Mouse (Mus musculus): Measurements from ENCODE around the gene Jam2.

Gene Jam2

DNA sequence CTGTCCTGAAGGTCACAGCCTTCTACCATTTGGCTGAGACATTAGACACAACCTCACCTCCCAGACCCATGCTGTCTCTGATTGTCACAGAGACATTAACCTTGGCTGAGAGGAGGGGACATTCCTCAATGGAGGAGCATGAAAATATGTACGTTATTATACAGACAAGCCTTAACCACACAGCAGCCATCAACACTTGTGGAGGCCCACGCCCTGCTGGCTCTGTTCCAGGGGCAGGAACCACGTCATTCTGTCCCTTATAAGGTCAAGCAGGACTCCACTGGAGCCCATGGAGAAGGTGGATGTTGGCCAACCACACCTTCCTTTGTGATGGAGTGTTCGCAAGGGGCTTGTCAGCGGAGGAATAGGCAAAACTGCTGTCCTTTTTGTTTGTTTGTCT is 5.8 kb downstream of the Jam2 start:
- DNase-seq (ENCODE audit: low read depth, low spot score) = no peak

DNA sequence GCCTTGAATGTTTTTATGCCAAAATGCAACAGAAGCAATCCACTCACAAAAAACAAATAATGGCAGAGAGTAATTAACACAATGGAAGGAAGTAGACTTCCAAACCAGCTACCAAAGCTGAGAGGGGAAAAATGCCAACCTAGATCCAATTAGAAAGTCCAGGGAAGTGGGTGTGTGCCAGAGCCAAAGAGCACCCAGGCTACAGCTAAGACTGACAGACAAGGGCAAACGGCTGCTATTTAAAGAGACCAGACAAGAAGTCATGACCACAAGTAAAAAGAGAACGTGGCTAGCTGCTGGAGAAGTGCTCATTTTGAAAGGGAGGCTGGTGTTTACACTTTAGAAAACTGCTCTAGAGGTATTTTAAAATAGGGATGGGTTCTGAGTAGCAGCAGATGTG is 9.4 kb downstream of the Jam2 start:
- no peak for DNase-seq (ENCODE audit: low read depth, low spot score)

DNA sequence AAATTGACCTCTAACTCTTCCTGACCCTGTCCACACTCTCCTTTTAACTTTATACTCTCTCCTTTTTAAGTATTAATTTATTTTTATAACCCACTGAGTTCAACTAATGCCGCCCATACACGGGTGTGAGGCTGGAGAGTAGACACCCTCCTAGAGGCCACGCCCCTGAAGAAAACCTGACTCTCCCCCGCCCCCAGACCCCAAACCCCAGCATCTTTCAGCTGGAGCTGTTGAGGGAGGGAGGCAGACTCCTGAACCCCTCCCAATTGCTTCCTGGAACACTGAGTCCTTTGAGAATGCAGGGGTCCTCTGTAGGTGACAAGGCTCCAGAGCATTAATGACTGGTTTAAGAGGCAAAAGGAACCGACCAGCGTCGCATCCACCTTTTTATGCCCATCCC is 11.0 kb downstream of the Jam2 start:
- no peak for DNase-seq (ENCODE audit: low read depth, low spot score)

DNA sequence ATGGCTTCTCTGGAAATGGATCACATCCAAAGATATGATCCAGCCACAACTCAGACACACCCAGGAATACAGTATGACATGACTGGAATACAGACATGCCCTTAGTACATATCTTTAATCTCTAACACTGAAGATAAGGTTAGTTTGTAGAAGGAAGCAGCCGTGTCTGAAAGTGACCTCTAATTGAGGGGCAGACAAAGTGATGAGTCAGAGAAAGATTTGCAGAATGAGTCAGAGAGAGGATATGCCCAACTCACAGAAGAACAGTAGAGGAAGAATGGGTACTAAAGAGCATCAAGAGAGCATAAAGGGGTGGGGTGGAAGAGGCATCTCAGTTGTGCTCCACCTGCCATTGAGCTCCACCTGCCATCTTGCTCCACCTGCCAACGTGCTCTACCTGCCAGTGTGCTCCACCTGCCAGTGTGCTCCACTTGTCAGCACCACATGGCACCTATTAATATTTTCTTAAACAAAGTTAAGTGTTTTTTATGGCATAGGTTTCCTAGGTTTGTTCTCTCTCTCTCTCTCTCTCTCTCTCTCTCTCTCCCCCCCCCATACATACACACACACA is 16.8 kb downstream of the Jam2 start:
- DNase-seq (ENCODE audit: low read depth, low spot score) = no peak

DNA sequence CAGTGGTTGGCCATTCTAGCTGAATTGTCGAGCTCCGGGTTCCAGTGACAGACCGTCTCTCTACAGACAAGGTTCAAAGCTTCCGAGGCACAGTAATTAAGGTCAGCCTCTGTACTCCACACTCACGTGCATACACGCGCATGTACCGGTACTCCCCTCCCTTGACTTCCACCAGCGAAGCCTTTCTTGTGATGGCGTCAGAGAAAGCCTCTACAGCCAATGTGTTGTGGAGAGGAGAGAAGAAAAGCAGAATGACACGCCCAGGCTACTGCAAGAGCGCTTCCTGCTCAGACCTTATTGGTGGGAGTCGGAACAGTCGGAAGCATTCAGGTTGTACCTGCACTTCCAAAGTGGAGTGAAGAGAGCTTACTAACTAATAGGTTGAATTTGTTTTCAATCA is 19.5 kb downstream of the Jam2 start:
- no peak for DNase-seq (ENCODE audit: low read depth, low spot score)

DNA sequence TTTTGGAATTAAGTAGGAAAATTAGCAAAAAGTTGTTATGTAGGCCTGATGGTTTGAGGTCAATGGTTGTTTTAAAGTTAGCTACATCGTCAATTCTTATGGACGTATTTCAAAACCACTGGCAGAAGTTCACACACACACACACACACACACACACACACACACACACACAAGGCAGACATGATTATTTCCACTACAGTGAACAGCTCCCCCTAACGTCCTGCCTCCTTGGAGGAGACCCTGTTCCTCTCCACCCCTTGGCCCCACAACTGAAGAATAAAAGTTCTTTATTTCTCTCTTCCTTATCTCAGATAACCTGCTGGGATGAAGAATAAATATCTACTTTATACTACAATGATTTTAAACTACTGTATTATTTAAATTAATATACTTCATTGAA is 21.4 kb downstream of the Jam2 start:
- DNase-seq (ENCODE audit: low read depth, low spot score) = no peak

DNA sequence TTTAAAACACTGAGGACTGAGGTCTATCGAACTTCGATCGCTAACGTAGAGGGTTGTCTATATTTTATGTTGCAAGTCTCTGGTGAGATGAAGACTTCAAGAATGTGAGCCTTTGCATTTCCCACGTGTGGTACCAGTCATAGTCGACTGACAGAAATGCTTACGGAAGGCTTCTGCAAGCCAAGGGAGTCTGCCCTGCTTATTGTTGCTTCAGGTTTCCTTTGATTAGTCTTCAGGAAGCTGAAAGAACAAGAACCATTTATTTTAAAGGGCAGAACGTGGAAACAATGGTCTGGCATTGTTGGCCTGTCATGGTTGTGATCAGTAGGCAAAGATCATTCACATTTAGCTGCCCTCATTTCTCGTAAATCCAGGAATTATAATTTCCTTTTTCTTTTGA is 22.8 kb downstream of the Jam2 start:
- DNase-seq (ENCODE audit: low read depth, low spot score) = no peak

DNA sequence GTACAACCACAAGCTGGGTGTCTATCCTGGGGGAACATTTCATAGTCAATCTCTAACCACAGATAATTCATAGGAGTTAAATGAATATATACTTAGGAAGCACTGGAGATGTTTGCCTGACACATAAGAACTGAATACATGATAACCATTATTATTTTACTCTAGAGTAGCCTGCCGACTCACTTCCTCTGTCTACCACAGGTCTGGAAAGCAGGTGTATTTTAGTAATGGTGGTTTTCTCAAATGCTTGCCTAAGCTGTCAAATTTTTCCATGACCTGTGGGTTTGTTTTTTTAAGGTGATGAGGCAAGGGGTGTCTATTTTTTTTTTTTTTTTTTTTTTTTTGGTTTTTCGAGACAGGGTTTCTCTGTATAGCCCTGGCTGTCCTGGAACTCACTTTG is 26.1 kb downstream of the Jam2 start:
- DNase-seq (ENCODE audit: low read depth, low spot score) = peak; percentile 20

DNA sequence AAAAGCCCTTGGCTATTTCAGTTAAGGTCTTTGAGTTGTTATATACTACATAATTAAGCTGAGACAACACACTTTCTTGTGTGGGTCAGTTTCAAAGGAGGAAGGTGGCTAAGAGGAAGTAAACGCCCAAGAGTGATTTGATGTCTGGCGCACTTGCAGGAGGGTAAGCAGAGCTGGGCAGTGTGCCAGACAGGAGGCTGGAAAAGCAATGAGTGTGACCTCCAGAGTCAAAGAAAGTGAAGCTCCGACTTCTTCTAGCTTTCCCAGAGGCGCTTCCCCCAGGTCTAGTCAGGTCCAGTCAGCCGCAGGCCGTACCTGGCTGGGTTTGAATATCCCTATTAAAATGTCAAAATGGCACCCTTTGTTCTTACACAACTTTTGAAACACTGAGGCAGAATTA is 28.3 kb downstream of the Jam2 start:
- no peak for DNase-seq (ENCODE audit: low read depth, low spot score)

DNA sequence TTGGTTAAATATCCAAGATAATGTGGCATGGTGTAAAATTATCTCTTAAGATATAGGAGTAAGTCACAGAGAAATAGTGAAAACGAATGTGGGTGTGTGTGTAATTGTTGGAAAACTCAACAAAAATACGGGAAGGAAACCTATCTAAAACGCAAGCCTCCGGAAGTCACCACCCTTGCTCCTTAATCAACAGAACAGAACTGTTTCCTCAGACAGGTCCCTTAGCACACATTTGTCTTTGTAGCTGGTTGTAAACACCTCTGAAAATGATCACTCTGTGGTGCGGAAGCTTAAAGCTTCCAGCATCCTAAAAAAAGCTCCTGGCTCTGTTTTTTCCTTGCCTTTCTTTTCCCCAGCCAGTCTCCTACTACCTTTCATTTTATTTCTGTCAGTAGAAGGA is 30.9 kb downstream of the Jam2 start:
- no peak for DNase-seq (ENCODE audit: low read depth, low spot score)

DNA sequence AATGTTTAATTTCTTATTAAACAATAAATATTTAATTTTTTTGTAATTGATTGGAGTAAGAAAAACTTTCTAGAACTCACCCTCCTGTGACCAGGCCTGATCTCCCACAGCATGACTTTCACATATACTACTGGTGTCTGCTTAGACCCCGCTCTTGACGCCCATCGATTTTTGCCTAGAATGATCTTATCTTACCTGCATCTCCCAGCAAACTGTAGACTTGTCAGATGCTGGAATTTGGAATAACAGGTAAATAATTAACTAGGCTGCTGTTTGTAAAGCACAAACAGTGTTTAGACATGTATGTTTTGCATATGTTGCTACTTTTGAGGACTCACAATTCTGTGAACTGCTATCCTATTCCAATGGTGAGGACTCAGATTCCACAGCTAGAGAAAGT is 32.3 kb downstream of the Jam2 start:
- DNase-seq (ENCODE audit: low read depth, low spot score) = no peak

DNA sequence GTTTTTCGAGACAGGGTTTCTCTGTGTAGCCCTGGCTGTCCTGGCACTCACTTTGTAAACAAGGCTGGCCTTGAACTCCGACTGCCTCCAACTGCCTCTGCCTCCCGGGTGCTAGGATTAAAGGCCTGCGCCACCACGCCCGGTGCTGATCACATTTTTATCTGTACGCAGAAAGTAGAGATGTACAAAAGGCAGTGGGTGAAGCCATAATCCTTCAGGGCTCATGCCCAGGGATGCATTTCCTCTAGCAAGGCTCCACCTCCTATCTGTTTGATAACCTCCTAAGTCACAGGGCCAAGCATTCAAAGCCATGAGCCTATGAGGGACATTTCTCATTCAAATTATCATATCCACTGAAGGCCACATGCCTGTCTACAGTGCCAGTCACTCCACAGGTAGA is 34.0 kb downstream of the Jam2 start:
- DNase-seq (ENCODE audit: low read depth, low spot score) = no peak

DNA sequence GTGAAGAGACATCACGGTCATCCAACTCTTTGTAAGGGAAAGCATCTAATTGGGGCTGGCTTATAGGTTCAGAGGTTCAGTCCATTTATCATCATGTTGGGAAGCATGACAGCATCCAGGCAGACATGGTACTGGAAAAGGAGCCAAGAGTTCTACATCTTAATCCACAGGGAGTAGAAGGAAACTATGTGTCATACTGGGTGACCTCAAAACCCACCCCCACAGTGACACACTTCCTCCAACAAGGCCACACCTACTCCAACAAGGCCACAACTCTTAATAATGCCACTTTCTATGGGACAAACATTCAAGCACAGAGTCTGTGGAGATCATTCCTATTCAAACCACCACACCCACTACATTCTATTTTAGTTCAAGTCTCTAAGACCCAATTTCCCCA is 36.3 kb downstream of the Jam2 start:
- no peak for DNase-seq (ENCODE audit: low read depth, low spot score)

DNA sequence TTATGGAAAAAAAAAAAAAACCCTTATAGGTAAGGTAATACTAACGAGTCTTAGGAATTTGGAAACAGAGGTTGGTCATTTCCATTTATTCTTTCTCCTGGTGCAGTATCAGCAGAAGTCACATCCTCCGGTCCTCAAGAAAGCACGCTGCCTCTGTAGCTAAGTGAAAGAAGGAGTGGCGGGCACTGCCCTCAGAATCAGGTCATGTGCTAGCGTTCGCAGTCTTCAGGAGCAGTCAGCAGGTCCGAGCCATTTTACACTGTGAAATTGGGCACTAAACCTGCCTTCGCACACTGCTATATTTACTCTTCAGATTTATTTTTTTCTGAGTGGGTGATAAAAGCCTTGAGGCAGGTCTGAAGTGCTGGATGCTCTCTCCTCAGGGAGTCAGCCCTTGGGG is 39.9 kb downstream of the Jam2 start:
- no peak for DNase-seq (ENCODE audit: low read depth, low spot score)

DNA sequence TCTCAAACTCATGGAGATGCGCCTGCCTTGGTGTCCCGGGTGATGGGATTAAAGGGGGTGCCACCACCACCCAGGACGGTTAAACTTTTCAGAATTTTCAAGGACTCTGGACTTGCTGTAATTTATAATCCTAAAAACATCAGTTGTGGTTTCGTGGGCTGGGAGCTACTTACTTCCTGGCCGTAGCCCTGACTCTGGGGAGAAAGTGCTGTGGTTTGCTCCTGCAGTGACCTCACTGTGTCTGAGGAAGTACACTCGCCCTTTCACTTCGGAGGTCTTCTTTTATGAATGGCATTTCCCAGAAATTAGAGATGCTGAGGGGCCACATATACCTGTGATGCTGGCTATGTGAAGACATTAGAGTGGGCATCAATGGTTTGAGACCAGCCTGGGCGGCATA is 40.6 kb downstream of the Jam2 start:
- DNase-seq (ENCODE audit: low read depth, low spot score) = no peak

DNA sequence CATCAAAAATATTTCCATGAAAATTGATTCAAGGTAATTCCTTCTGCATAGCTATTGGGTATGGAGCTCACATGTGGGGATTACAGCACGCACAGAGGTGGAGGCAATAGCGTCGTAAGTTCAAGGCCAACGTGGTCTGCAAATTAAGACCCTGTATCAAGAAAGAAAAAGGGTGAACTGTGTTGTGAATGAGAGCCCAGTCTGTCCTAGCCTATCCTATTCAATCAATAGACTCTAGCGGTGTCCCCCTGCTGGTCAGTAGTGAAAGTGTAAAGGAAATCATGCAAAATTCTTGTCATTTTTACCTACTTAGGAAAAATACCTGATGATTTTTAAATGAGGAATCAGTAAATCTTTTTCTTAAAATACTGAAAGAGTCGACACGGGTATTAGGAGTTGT is 43.5 kb downstream of the Jam2 start:
- peak; percentile 32 for DNase-seq (ENCODE audit: low read depth, low spot score)

DNA sequence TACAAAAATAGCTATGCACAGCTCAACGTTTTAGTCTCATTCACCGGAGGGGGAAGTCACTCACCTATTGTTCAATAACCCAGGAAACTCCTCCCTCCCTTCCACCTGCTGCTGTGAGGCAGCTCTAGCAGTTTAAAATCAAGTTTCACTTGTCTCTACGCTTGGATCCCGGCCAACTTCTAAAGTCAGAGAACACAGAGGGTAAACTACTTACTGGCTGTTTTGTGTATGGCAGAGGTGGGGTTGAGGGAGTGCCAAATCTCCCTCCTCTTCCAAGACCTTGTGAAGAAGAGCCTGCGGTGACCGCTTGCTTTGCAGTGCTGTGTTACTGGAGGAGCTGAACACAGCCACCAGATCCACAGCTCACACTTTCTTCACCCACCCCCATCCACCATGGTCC is 51.1 kb downstream of the Jam2 start:
- DNase-seq (ENCODE audit: low read depth, low spot score) = peak; percentile 56

DNA sequence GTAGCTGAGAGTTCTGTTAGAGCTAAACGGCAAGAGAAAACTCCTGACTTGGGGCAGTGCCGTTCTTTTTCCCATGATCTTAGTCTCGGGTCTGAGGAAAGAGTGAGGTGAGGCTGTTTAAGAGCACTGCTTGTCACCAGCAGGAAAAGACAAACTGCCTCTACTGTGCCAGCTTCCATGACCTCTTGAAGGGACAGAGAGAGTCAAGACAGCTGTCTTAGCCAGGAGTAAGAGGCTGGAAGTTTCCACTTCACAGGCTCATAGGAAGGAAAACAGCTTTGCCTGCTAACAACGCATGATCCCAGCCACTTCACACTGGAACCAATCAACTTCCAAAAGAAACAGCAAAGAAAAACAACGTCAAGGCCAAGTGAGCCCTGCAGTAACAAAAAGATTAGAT is 57.8 kb downstream of the Jam2 start:
- no peak for DNase-seq (ENCODE audit: low read depth, low spot score)

DNA sequence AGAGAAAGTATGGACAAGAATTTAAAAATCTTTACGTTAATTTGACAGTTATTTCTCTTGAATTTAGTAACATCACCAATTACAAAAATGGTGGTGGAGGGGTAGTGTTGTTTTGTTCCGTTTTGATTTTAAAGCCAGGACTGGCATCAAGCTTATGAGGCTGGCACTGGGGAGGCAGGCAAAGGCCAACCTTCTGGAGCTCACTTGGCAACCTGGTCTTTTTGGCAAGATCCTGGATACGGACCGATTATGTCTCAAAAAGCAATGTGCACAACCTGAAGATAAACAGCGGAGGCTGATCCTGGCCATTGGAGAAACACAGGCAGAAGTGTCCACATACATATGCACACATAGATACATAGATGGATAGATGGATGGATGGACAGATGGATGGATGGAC is 58.8 kb downstream of the Jam2 start:
- DNase-seq (ENCODE audit: low read depth, low spot score) = no peak

DNA sequence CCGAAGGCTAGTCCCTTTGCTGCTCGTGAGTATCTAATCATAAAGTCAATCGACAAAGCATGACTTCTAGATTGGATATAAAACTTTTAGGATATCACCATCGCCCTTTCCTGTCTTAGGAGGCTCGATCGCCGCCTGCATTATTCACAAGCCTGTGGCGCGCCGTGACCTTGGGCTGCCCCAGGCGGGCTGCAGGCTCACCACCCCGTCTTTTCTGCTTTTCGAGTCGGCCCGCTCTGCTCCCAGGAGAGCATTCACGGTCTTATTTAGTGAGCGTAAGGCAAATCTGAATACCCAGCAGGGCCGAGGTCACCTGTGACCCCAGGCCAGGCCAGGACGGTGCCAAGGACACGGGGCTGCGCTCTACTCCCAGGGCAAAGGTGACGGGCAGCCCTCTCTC is 60.4 kb downstream of the Jam2 start:
- no peak for DNase-seq (ENCODE audit: low read depth, low spot score)

DNA sequence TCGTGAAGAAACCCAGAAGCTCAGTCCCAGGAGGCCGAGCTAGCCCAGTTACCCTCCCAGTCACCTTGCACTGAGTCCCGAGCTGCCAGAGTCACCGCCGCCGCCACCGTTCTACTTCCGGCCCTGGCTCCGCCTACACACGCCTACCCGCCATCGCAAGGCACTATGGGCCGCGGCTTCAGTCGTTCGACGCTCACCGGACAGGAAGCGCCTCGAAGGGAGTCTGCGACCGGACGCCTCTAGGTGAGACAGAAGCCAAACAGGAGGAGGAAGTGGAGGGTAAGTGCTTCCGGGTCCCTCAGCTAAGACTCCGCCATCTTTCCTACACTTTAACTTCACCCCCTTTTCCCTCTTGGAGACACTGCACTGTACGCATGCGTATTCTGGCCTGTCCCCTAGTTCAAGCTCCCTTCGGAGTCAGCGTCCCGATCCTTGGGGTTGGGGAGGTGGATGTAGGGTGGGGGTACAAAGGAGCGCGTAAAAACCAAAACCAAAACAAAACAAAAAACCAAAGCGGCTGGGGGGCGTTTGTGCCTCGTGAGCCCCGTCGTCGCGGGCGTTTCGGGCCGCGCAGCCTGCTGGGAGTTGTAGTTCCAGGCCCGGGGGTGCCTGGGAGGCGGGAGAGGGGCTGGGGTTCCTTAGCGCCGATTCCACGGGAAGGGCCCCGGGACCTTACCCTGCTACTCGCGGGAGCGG is 61.0 kb downstream of the Jam2 start, which contains the start of gene Gabpa:
Gene Gabpa, plus strand, starts transcription at position 181 of the 696 bp plus-strand sequence.
- peak; percentile 98 for DNase-seq (ENCODE audit: low read depth, low spot score)

DNA sequence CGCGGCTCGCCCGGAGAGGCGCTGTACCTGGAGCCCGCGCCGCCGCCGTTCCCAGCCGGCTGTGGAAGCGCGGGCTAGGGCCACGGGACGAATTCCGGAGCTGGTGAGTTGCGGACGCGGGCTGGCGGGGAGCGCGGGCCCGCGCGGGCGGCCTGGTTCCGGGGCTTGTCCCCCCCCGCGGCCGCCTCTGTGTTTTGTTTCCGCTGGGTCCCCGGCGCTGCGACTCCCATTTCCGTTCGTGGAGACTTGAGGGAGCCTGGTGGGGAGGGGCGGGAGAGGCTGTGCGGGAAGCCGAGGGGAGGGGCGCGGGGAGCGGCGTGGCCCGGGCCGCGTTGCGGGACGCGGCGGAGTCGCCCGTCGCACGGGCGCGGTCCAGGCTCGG is 61.5 kb downstream of the Jam2 start, which contains the start of gene Atp5j:
Gene Atp5j, minus strand, starts transcription at position 185 of the 382 bp plus-strand sequence.
- no peak for DNase-seq (ENCODE audit: low read depth, low spot score)

DNA sequence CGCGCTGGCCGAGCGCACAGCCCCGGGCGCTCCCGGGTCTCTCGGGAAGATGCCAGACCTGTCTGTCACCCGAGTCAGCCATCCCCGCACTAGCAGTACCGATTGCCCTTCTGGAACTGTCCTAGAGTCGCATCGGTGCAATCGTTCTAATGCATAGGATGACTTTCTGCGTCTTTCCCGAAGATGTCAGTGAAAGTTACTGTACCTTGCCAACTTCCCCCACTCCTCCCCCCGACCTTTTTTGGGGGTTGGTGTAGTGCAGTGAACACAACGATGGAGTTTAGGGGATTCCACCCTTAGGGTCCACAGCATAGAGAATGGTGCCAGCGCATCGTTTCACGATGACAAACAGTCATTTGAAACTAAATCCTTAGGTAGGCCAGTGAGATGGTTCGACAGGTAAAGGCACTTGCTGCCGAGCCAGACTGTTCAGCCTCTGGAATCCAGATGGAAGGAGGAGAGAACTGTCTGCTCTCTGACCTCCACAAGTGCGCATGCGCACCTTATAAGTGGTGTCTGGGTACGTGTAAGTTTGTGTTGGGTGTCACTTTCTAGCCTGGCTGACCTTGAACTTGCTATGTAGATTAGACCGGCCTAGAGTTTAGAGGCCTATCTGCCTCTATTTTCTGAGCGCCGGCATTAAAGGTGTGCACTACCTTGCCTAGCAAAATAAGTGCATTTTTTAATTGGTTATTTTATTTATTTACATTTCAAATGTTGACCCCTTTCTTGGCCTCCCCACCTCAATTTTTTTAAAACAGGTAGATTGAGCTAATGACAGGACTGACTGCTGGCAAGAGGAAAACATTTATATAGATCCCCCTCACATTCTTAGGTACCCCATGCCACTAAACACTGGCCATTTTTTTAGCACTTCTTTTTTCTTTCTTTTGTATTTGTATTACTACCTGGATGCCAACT is 62.2 kb downstream of the Jam2 start:
- peak; percentile 67 for DNase-seq (ENCODE audit: low read depth, low spot score)
